Mouse (Mus musculus): ENCODE measurements around the gene Hoxb13. TPM values are rescaled to one million over a fixed set of nuclear protein-coding genes. Genes with fewer than 3 reads are reported as not detected.

Gene Hoxb13
- polyA plus RNA-seq, 2 experiments: not detected

- H3K4me3 ChIP-seq (ENCODE audit: insufficient read depth in 1 of 2, low read depth in 2 of 2, low read length in 2 of 2): no peak overlapping the region
- TF ChIP-seq EP300 (IDR thresholded peaks at IDR 0.05; ENCODE audit: low read depth) (no peak), CTCF (IDR thresholded peaks at IDR 0.05; ENCODE audit: low read depth) (no peak)
- no peak overlapping the region for H3K4me2 ChIP-seq (ENCODE audit: low read depth)
- H3K27ac ChIP-seq: no peak overlapping the region
- H3K4me1 ChIP-seq (replicated peaks; ENCODE audit: control insufficient read depth in 2 of 2, insufficient read depth in 2 of 2, low read length in 1 of 2): no peaks in the 10 kb centered on the region
- ATAC-seq (ENCODE audit: insufficient read depth): no peak
- H3K9me3 ChIP-seq (ENCODE audit: control insufficient read depth, low read length): no peaks in the 10 kb centered on the region
- H3K9ac ChIP-seq (replicated peaks): no peak overlapping the region
- no peaks in the 10 kb centered on the region for H3K36me3 ChIP-seq (replicated peaks; ENCODE audit: control insufficient read depth, insufficient read depth, low read depth)
- DNase-seq (ENCODE audit: low read depth in 3 of 3, low spot score in 3 of 3): no peak
- no peaks in the 10 kb centered on the region for H3K27me3 ChIP-seq (ENCODE audit: control insufficient read depth, insufficient read depth, low read length)
- WGBS (ENCODE audit: insufficient replicate concordance): 48% methylated on average over 9 of the region's 9 CpGs
Observed at GRCm38 (mm10) chr11:96227676-96228075, 33.6 kb downstream of the Hoxb13 start.

DNA sequence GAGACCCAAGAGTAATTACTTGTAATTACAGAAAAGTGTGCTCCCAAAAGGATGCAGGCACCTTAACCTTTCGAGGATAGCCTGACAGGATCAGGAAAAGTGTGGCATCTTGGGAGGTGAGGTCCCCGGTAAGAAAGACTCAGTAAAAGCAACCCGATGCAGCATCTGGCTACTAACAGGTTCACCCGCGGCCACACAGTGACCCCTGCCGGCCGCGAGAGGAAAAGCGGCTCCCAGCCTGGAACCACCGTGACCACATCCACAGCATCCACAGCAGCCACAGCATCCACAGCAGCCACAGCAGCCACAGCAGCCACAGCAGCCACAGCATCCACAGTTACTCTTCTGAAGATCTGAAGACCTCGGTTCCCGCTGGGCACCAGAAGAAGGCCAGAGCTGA is 40.8 kb downstream of the Hoxb13 start:
- H3K4me2 ChIP-seq (ENCODE audit: low read depth): no peak overlapping the region
- no peaks in the 10 kb centered on the region for H3K27me3 ChIP-seq (ENCODE audit: control insufficient read depth, insufficient read depth, low read length)
- under 1% methylated on average over 12 of the region's 12 CpGs for WGBS (ENCODE audit: insufficient replicate concordance)
- no peak for TF ChIP-seq EP300 (IDR thresholded peaks at IDR 0.05; ENCODE audit: low read depth)
- peak; percentile 88 for TF ChIP-seq CTCF (IDR thresholded peaks at IDR 0.05; ENCODE audit: low read depth)
- H3K27ac ChIP-seq: no peak overlapping the region
- no peak overlapping the region for H3K9ac ChIP-seq (replicated peaks)
- H3K4me3 ChIP-seq (ENCODE audit: insufficient read depth in 1 of 2, low read depth in 2 of 2, low read length in 2 of 2): no peak overlapping the region
- DNase-seq (ENCODE audit: low read depth in 3 of 3, low spot score in 3 of 3) (no peak), ATAC-seq (ENCODE audit: insufficient read depth) (no peak)
- H3K36me3 ChIP-seq (replicated peaks; ENCODE audit: control insufficient read depth, insufficient read depth, low read depth): no peaks in the 10 kb centered on the region
- H3K4me1 ChIP-seq (replicated peaks; ENCODE audit: control insufficient read depth in 2 of 2, insufficient read depth in 2 of 2, low read length in 1 of 2): no peaks in the 10 kb centered on the region
- no peaks in the 10 kb centered on the region for H3K9me3 ChIP-seq (ENCODE audit: control insufficient read depth, low read length)

DNA sequence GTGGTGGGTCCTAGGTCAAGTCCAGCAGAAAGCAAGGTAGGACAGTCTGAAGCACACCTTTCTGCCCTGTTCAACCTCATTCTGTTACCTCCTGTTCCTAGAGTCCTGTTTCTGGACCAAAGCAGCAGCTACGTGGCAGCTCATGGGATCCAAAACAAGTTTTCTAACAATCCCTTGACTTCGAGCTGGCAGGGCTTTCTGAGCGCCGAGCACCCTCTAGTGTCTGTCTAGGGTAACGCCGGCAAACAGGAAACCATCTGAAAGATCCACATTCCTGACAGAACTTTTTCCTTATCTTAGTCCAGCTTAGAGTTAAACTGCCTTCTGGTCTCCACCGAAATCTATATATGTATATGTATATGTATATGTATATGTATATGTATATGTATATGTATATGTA is 46.1 kb downstream of the Hoxb13 start:
- no peaks in the 10 kb centered on the region for H3K36me3 ChIP-seq (replicated peaks; ENCODE audit: control insufficient read depth, insufficient read depth, low read depth)

More for the DNA sequence above, 46.1 kb downstream of the Hoxb13 start:
- H3K4me1 ChIP-seq (replicated peaks; ENCODE audit: control insufficient read depth in 2 of 2, insufficient read depth in 2 of 2, low read length in 1 of 2): no peaks in the 10 kb centered on the region
- peak; percentile 68 for TF ChIP-seq CTCF (IDR thresholded peaks at IDR 0.05; ENCODE audit: low read depth)
- no peak for TF ChIP-seq EP300 (IDR thresholded peaks at IDR 0.05; ENCODE audit: low read depth)
- DNase-seq (ENCODE audit: low read depth in 3 of 3, low spot score in 3 of 3): peak in 1 of 3 experiments; percentile 1
- H3K4me2 ChIP-seq (ENCODE audit: low read depth): no peak overlapping the region
- no peak for ATAC-seq (ENCODE audit: insufficient read depth)
- WGBS (ENCODE audit: insufficient replicate concordance): 2% methylated on average over 7 of the region's 7 CpGs
- H3K27ac ChIP-seq: no peak overlapping the region
- no peaks in the 10 kb centered on the region for H3K9me3 ChIP-seq (ENCODE audit: control insufficient read depth, low read length)
- H3K9ac ChIP-seq (replicated peaks): no peak overlapping the region
- H3K27me3 ChIP-seq (ENCODE audit: control insufficient read depth, insufficient read depth, low read length): no peaks in the 10 kb centered on the region
- no peak overlapping the region for H3K4me3 ChIP-seq (ENCODE audit: insufficient read depth in 1 of 2, low read depth in 2 of 2, low read length in 2 of 2)

Other genes with a start within 250 kb of the Hoxb13 start
- gene Igf2bp1, start 188.4 kb upstream of the Hoxb13 start, polyA plus RNA-seq (2012; rRNA removed): 3.0 and 4.1 TPM in 2 replicates
- 7.1 and 7.6 TPM in 2 replicates for gene Igf2bp1, start 188.4 kb upstream of the Hoxb13 start, polyA plus RNA-seq (2014; fragmentation: Nextera tagmentation; extraction: Ambion mirVana)
- gene Gip, start 169.8 kb upstream of the Hoxb13 start, polyA plus RNA-seq (2012; rRNA removed): 0.09 TPM in 1 of 2 replicates, not detected in the other
- gene Gip, start 169.8 kb upstream of the Hoxb13 start, polyA plus RNA-seq (2014; fragmentation: Nextera tagmentation; extraction: Ambion mirVana): not detected in 2 replicates
- 18.5 and 28.2 TPM in 2 replicates for gene Snf8, start 159.4 kb upstream of the Hoxb13 start, polyA plus RNA-seq (2012; rRNA removed)
- 28.9 and 30.0 TPM in 2 replicates for gene Snf8, start 159.4 kb upstream of the Hoxb13 start, polyA plus RNA-seq (2014; fragmentation: Nextera tagmentation; extraction: Ambion mirVana)
- 11.8 and 15.7 TPM in 2 replicates for gene Ube2z, start 128.9 kb upstream of the Hoxb13 start, polyA plus RNA-seq (2012; rRNA removed)
- 10.7 and 11.5 TPM in 2 replicates for gene Ube2z, start 128.9 kb upstream of the Hoxb13 start, polyA plus RNA-seq (2014; fragmentation: Nextera tagmentation; extraction: Ambion mirVana)
- 213 and 233 TPM in 2 replicates for gene Atp5g1, start 118.6 kb upstream of the Hoxb13 start, polyA plus RNA-seq (2012; rRNA removed)
- 650 and 693 TPM in 2 replicates for gene Atp5g1, start 118.6 kb upstream of the Hoxb13 start, polyA plus RNA-seq (2014; fragmentation: Nextera tagmentation; extraction: Ambion mirVana)
- gene Calcoco2, start 82.4 kb upstream of the Hoxb13 start, polyA plus RNA-seq (2012; rRNA removed): not detected in 2 replicates
- not detected in 2 replicates for gene Calcoco2, start 82.4 kb upstream of the Hoxb13 start, polyA plus RNA-seq (2014; fragmentation: Nextera tagmentation; extraction: Ambion mirVana)
- gene Ttll6, start 60.5 kb upstream of the Hoxb13 start, polyA plus RNA-seq (2012; rRNA removed): 0.05 TPM in 1 of 2 replicates, not detected in the other
- gene Ttll6, start 60.5 kb upstream of the Hoxb13 start, polyA plus RNA-seq (2014; fragmentation: Nextera tagmentation; extraction: Ambion mirVana): not detected in 2 replicates
- gene Hoxb9, start 77.1 kb downstream of the Hoxb13 start, polyA plus RNA-seq (2012; rRNA removed): 0.01 and 0.03 TPM in 2 replicates
- gene Hoxb9, start 77.1 kb downstream of the Hoxb13 start, polyA plus RNA-seq (2014; fragmentation: Nextera tagmentation; extraction: Ambion mirVana): not detected in 2 replicates
- 0.03 and 0.05 TPM in 2 replicates for gene Hoxb8, start 87.6 kb downstream of the Hoxb13 start, polyA plus RNA-seq (2012; rRNA removed)
- not detected in 2 replicates for gene Hoxb8, start 87.6 kb downstream of the Hoxb13 start, polyA plus RNA-seq (2014; fragmentation: Nextera tagmentation; extraction: Ambion mirVana)
- gene Hoxb7, start 92.3 kb downstream of the Hoxb13 start, polyA plus RNA-seq (2012; rRNA removed): 0.02 and 0.06 TPM in 2 replicates
- 0.10 and 0.19 TPM in 2 replicates for gene Hoxb7, start 92.3 kb downstream of the Hoxb13 start, polyA plus RNA-seq (2014; fragmentation: Nextera tagmentation; extraction: Ambion mirVana)
- gene Hoxb6, start 98.2 kb downstream of the Hoxb13 start, polyA plus RNA-seq (2012; rRNA removed): 0.02 and 0.13 TPM in 2 replicates
- not detected in 2 replicates for gene Hoxb6, start 98.2 kb downstream of the Hoxb13 start, polyA plus RNA-seq (2014; fragmentation: Nextera tagmentation; extraction: Ambion mirVana)
- 0.23 and 0.32 TPM in 2 replicates for gene Hoxb5, start 109.0 kb downstream of the Hoxb13 start, polyA plus RNA-seq (2012; rRNA removed)
- gene Hoxb5, start 109.0 kb downstream of the Hoxb13 start, polyA plus RNA-seq (2014; fragmentation: Nextera tagmentation; extraction: Ambion mirVana): 0.06 and 0.24 TPM in 2 replicates
- 0.31 and 0.48 TPM in 2 replicates for gene Hoxb4, start 124.0 kb downstream of the Hoxb13 start, polyA plus RNA-seq (2012; rRNA removed)
- gene Hoxb4, start 124.0 kb downstream of the Hoxb13 start, polyA plus RNA-seq (2014; fragmentation: Nextera tagmentation; extraction: Ambion mirVana): 0.06 and 0.09 TPM in 2 replicates
- 0.38 and 0.66 TPM in 2 replicates for gene Hoxb3, start 129.0 kb downstream of the Hoxb13 start, polyA plus RNA-seq (2012; rRNA removed)
- gene Hoxb3, start 129.0 kb downstream of the Hoxb13 start, polyA plus RNA-seq (2014; fragmentation: Nextera tagmentation; extraction: Ambion mirVana): not detected in 2 replicates
- 1.1 TPM in 2 replicates for gene Hoxb2, start 156.2 kb downstream of the Hoxb13 start, polyA plus RNA-seq (2012; rRNA removed)
- 0.51 and 0.75 TPM in 2 replicates for gene Hoxb2, start 156.2 kb downstream of the Hoxb13 start, polyA plus RNA-seq (2014; fragmentation: Nextera tagmentation; extraction: Ambion mirVana)
- 0.02 TPM in 2 replicates for gene Hoxb1, start 171.4 kb downstream of the Hoxb13 start, polyA plus RNA-seq (2012; rRNA removed)
- not detected in 2 replicates for gene Hoxb1, start 171.4 kb downstream of the Hoxb13 start, polyA plus RNA-seq (2014; fragmentation: Nextera tagmentation; extraction: Ambion mirVana)